Mouse (Mus musculus) urinary bladder, postnatal 25 days (tissue): ENCODE measurements around the gene Stab2.

Source experiments
- DNase-seq: peaks from one replicate; pipeline ENCODE4 v3.0.0; 2022; ENCODE audit warnings: low spot score

Stab2 gene

GRCm38 (mm10) chr10:86990666-86991065 is 17.2 kb downstream of the Stab2 start:
- DNase-seq = no peak

GRCm38 (mm10) chr10:86989838-86990237 is 18.0 kb downstream of the Stab2 start:
- no peak for DNase-seq

GRCm38 (mm10) chr10:86976001-86976726 is 31.7 kb downstream of the Stab2 start:
- peak; percentile 46 for DNase-seq

GRCm38 (mm10) chr10:86973276-86973675 is 34.5 kb downstream of the Stab2 start:
- no peak for DNase-seq

- no peak for DNase-seq
Measured at GRCm38 (mm10) chr10:86972503-86972826, 35.4 kb downstream of the Stab2 start.

GRCm38 (mm10) chr10:86971680-86972502 is 35.9 kb downstream of the Stab2 start:
- peak; percentile 63 for DNase-seq

- no peak for DNase-seq
Measured at GRCm38 (mm10) chr10:86969346-86969745, 38.5 kb downstream of the Stab2 start.

- no peak for DNase-seq
Measured at GRCm38 (mm10) chr10:86961542-86962466, 46.0 kb downstream of the Stab2 start.

GRCm38 (mm10) chr10:86955299-86955698 is 52.5 kb downstream of the Stab2 start:
- DNase-seq = no peak

- no peak for DNase-seq
Measured at GRCm38 (mm10) chr10:86952696-86953095, 55.1 kb downstream of the Stab2 start.

GRCm38 (mm10) chr10:86950806-86951205 is 57.0 kb downstream of the Stab2 start:
- no peak for DNase-seq

GRCm38 (mm10) chr10:86949886-86950285 is 57.9 kb downstream of the Stab2 start:
- no peak for DNase-seq

- no peak for DNase-seq
Measured at GRCm38 (mm10) chr10:86947541-86947940, 60.3 kb downstream of the Stab2 start.

- no peak for DNase-seq
Measured at GRCm38 (mm10) chr10:86940591-86940990, 67.2 kb downstream of the Stab2 start.

GRCm38 (mm10) chr10:86934376-86934775 is 73.4 kb downstream of the Stab2 start:
- no peak for DNase-seq

- DNase-seq = no peak
Measured at GRCm38 (mm10) chr10:86933906-86934305, 73.9 kb downstream of the Stab2 start.

- DNase-seq = no peak
Measured at GRCm38 (mm10) chr10:86933180-86933695, 74.6 kb downstream of the Stab2 start.

- DNase-seq = no peak
Measured at GRCm38 (mm10) chr10:86923602-86924001, 84.2 kb downstream of the Stab2 start.

- no peak for DNase-seq
Measured at GRCm38 (mm10) chr10:86915595-86915994, 92.2 kb downstream of the Stab2 start.

- DNase-seq = no peak
Measured at GRCm38 (mm10) chr10:86908562-86908961, 99.3 kb downstream of the Stab2 start.

GRCm38 (mm10) chr10:86907043-86907442 is 100.8 kb downstream of the Stab2 start:
- no peak for DNase-seq

- DNase-seq = no peak
Measured at GRCm38 (mm10) chr10:86895531-86895930, 112.3 kb downstream of the Stab2 start.
